Mouse (Mus musculus) right cerebral cortex, postnatal 36 days (tissue): ENCODE measurements around the gene Ppp2r5a.

Source experiments
- DNase-seq, 2 experiments: peaks; one replicate each; pipeline ENCODE4 v3.0.0; 2022; ENCODE audit warnings: low spot score in 2 of 2, mixed read lengths in 1 of 2

Ppp2r5a gene

GRCm38 (mm10) chr1:191418936-191419335, 15.9 kb upstream of the Ppp2r5a start:
- DNase-seq = no peak

- no peak for DNase-seq
Observed at GRCm38 (mm10) chr1:191417111-191417510, 14.0 kb upstream of the Ppp2r5a start.

- DNase-seq = no peak
Observed at GRCm38 (mm10) chr1:191416611-191417010, 13.5 kb upstream of the Ppp2r5a start.

GRCm38 (mm10) chr1:191414432-191414831, 11.4 kb upstream of the Ppp2r5a start:
- peak; percentile 80 for DNase-seq

- DNase-seq = no peak
Observed at GRCm38 (mm10) chr1:191413691-191414415, 10.8 kb upstream of the Ppp2r5a start.

- no peak for DNase-seq
Observed at GRCm38 (mm10) chr1:191410294-191411036, 7.4 kb upstream of the Ppp2r5a start.

- no peak for DNase-seq
Observed at GRCm38 (mm10) chr1:191407246-191407645, 4.2 kb upstream of the Ppp2r5a start.

- DNase-seq = no peak
Observed at GRCm38 (mm10) chr1:191406516-191406915, 3.4 kb upstream of the Ppp2r5a start.

GRCm38 (mm10) chr1:191404721-191405329, 1.8 kb upstream of the Ppp2r5a start:
- DNase-seq = no peak

- DNase-seq = no peak
Observed at GRCm38 (mm10) chr1:191404301-191404700, 1.2 kb upstream of the Ppp2r5a start.

- DNase-seq = no peak
Observed at GRCm38 (mm10) chr1:191402506-191402905, 566 bp downstream of the Ppp2r5a start.

- peak; percentile 99 to 100 for DNase-seq
Observed at GRCm38 (mm10) chr1:191396897-191397849, 5.9 kb downstream of the Ppp2r5a start.

GRCm38 (mm10) chr1:191396446-191396845, 6.6 kb downstream of the Ppp2r5a start:
- DNase-seq = peak; percentile 30 to 33

GRCm38 (mm10) chr1:191395871-191396433, 7.1 kb downstream of the Ppp2r5a start:
- no peak for DNase-seq

GRCm38 (mm10) chr1:191395200-191395599, 7.9 kb downstream of the Ppp2r5a start:
- no peak for DNase-seq

- no peak for DNase-seq
Observed at GRCm38 (mm10) chr1:191394126-191394525, 8.9 kb downstream of the Ppp2r5a start.

- DNase-seq = no peak
Observed at GRCm38 (mm10) chr1:191393536-191393935, 9.5 kb downstream of the Ppp2r5a start.

- peak in 1 of 2 experiments; percentile 44 for DNase-seq
Observed at GRCm38 (mm10) chr1:191391311-191391710, 11.8 kb downstream of the Ppp2r5a start.

GRCm38 (mm10) chr1:191384786-191385430, 18.2 kb downstream of the Ppp2r5a start:
- DNase-seq = no peak

GRCm38 (mm10) chr1:191381955-191382736, 20.9 kb downstream of the Ppp2r5a start:
- no peak for DNase-seq
